Mouse (Mus musculus): ENCODE results near the gene Trhr2. TPM values are rescaled to one million over a fixed set of nuclear protein-coding genes. Genes with fewer than 3 reads are reported as not detected.

The Trhr2 gene
- polyA plus RNA-seq (2012; rRNA removed): 0.10 and 0.12 TPM in 2 replicates

GRCm38 (mm10) chr8:122360696-122361416 lies at the start of gene Trhr2:
Gene Trhr2 (minus strand): TSS chr8:122360746.

GRCm38 (mm10) chr8:122376365-122377231 lies 16.1 kb upstream of the Trhr2 start, which contains the start of gene Zc3h18:
Gene Zc3h18 (plus strand): TSS chr8:122376609.

Other genes starting within 250 kb of the Trhr2 start
- 109 and 155 TPM in 2 replicates for gene Zfpm1, start 78.6 kb downstream of the Trhr2 start, polyA plus RNA-seq (2012; rRNA removed)
- gene Zc3h18, start 15.9 kb upstream of the Trhr2 start, polyA plus RNA-seq (2012; rRNA removed): 8.7 and 12.0 TPM in 2 replicates
- gene Il17c, start 61.3 kb upstream of the Trhr2 start, polyA plus RNA-seq (2012; rRNA removed): 0.62 TPM in 1 of 2 replicates, not detected in the other
- 98.1 and 167 TPM in 2 replicates for gene Cyba, start 72.2 kb upstream of the Trhr2 start, polyA plus RNA-seq (2012; rRNA removed)
- 23.8 and 27.7 TPM in 2 replicates for gene Mvd, start 82.7 kb upstream of the Trhr2 start, polyA plus RNA-seq (2012; rRNA removed)
- gene Snai3, start 100.0 kb upstream of the Trhr2 start, polyA plus RNA-seq (2012; rRNA removed): 3.2 and 5.0 TPM in 2 replicates
- gene Rnf166, start 115.3 kb upstream of the Trhr2 start, polyA plus RNA-seq (2012; rRNA removed): 34.2 and 46.6 TPM in 2 replicates
- gene Ctu2, start 115.4 kb upstream of the Trhr2 start, polyA plus RNA-seq (2012; rRNA removed): 20.3 and 26.9 TPM in 2 replicates
- 41.3 and 43.5 TPM in 2 replicates for gene Piezo1, start 190.6 kb upstream of the Trhr2 start, polyA plus RNA-seq (2012; rRNA removed)
- 8.9 and 27.7 TPM in 2 replicates for gene Cdt1, start 207.3 kb upstream of the Trhr2 start, polyA plus RNA-seq (2012; rRNA removed)
- gene Aprt, start 216.2 kb upstream of the Trhr2 start, polyA plus RNA-seq (2012; rRNA removed): 143 and 230 TPM in 2 replicates